Mouse (Mus musculus): Measurements from ENCODE around the gene Als2cl. TPM values are rescaled to one million over a fixed set of nuclear protein-coding genes. Genes with fewer than 3 reads are reported as not detected.

The Als2cl gene
- polyA plus RNA-seq (2012; rRNA removed), result 2.4 and 3.5 TPM in 2 replicates

DNA sequence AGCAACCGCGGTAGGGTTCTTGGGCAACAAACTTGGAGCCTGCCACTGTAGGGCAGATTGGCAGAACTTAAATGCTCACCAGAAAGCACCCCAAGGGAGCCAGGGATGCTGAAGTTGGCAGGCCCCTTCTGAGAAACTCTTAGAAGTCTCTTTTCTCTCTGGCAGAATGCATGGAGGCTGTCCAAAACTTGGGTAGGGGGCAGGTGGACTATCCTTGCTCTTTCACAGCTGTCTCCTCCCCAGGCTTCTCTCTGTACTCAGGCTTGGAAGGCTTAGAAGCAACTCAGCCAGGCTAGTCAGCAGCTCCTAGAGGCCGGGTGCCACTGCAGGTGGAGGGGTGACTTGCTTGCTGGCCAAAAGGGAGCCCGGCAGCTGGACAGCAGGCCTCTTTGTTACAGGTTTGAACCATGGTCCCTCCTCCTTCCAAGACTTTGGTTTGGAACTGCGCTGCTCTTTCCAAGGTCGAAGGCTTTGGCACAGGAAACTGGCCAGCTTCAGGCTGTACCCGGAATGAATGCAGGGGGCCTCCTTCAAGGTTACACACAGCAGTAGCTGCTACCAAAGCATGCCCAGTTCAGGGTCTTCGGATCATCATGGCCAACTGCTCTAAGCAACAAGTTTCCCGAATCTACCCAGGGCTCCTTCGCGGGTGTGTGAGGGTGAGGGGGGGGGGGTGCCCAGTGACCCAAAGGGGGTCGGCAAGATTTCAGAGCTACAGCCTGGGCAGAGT lies at the start of gene Als2cl:
Gene Als2cl (plus strand): TSS at position 680 of the 730 bp plus-strand sequence.

DNA sequence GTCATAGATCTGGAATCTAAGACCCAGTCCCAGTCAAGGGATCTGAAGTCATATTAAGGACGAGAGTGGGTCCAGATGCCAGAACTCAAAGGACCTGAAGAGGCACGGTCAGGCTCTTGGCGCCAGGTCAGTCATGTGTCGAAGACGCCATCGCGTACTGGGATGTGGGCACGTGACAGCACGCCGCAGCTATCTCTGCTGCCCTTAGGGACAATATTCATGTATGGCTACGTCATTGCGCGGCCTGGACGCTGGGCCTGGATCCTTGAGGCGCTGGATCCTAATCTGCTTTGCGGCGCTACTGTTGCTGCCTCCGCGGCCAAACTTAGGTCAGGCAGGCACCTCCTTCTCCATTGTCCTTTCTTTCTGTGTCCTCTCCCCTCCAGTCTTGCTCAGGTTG lies 45.3 kb upstream of the Als2cl start, which contains the start of gene Prss45:
Gene Prss45 (plus strand): TSS at position 178 of the 400 bp plus-strand sequence.

DNA sequence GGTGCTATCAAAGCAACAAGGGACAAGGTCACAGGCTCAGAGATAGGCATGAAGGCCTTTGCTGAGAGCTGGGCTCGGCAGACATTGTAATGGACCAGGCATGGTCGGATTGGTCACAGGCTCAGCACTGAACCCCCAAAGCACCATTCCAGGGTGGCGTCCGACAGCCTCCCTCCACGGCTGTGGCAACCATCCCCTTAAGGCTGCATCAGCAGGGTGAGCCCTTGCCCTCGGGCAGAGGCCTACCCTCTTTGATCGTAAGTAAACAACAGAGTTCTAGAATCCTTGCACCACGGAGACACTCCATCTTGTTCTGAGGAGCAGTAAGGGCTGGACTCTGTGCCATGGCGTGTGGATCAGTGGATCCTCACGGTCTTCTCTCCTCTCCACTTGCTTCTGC lies 35.5 kb upstream of the Als2cl start, which contains the start of gene Prss46:
Gene Prss46 (plus strand): TSS at position 301 of the 400 bp plus-strand sequence.

DNA sequence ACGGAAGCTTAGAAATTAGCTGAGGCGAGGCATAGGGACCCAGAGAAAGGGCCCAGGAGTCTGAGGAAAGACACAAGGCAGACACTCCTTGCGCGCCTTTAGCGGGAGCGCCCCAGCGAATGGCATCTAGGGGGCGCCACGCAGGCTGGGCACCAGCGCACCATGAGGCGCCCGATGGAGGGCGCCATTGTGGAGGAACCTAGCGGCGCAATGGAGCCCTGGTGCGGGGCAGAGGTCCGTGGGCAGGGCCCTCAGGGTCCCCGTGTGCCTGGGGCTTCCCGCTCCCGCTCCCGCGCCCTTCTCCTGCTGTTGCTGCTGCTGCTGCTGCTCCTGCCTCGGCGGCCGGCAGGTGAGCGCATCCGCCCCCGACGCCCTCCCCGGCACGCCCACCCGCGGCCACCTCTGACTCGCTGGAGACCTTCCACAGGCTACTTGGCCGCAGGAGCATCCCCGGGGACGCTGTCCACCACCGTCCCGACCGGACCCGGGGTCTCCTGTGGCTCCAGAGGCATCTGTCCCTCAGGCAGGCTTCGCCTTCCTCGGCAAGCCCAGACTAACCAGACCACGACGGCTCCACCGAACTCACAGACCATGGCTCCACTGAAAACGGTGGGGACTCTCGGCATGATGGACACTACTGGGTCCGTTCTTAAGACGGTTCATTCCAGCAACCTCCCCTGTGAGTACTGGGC lies 21.7 kb upstream of the Als2cl start, which contains the start of gene Prss50:
Gene Prss50 (plus strand): TSS at position 187 of the 692 bp plus-strand sequence.

DNA sequence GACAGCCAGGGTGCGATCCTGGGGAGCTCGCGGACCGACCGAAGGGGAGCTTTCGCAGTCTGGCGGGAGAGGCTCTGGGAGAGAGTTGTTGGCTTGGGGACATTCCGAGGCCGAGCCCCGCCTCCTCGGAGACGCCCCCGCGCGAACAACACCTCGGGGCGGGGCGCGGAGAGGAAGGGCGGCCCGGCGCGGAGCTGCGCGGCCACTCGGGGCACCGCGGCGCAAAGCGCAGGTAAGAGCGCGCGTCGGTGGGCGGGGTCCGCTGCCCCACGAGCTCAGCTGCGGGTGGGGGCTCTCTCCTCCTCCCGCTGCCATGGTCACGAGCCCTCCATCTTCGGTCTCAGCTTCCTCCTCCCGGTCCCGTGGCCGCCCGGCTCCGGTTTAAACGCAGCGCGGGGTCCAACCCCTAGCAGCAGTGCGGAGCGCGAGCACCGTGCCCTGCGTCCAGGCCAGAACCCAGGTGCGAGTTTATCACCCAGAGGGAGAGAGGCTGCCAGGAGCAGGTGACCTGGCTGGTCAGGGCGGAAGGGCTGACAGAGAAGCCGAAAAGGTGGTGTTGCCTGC lies 410 bp downstream of the Als2cl start, which contains the start of gene Tmie:
Gene Tmie (minus strand): TSS at position 116 of the 564 bp plus-strand sequence.

DNA sequence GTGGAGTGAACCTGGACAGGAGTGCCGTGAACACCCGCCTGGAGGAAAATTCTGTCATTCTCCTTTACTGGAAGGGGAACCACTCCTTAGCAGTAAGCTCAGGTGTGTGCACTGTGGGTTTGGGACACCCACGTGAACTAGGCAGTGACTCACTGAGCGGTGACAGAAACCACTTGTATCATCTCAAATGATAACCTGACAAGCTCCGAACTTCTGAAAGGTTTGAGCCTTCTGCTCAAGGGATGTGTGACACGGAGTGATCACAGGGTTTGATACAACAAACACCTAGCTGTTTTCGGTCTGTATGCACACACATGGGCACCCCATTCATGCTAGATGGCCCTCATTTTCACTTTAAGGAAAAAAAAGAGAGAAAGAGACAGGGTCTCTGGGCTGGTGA lies 37.1 kb downstream of the Als2cl start, which contains the start of gene Fam240a:
Gene Fam240a (minus strand): TSS at position 76 of the 400 bp plus-strand sequence.

DNA sequence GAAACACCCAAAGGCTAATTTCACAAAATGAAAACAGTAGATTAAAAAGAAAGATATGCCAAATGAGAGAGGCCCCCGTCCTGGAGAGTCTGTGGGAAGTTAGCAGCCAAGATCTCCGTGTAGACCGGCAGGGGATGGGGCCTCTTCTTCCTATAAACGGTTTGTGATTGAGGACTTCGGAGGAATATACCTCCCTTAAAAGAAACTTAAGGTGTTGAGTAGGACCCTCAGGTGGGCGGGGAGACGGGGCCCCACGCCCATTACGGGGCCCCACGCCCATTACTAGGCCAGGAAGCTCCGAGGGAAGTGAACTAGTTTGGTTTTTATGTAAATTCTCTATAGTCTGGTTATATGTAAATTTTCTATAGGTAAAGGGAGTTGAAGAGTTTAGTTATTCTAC lies 66.3 kb downstream of the Als2cl start, which contains the start of gene Tdgf1:
Gene Tdgf1 (minus strand): TSS at position 233 of the 400 bp plus-strand sequence.

Other genes with a start within 250 kb of the Als2cl start
- 3.5 and 3.9 TPM in 2 replicates for gene Nbeal2, start 225.7 kb upstream of the Als2cl start, polyA plus RNA-seq (2012; rRNA removed)
- 71.9 and 74.5 TPM in 2 replicates for gene Ccdc12, start 223.4 kb upstream of the Als2cl start, polyA plus RNA-seq (2012; rRNA removed)
- gene Myl3, start 138.0 kb upstream of the Als2cl start, polyA plus RNA-seq (2012; rRNA removed), result 0.06 and 1.3 TPM in 2 replicates
- 3.4 and 3.6 TPM in 2 replicates for gene Pth1r, start 132.7 kb upstream of the Als2cl start, polyA plus RNA-seq (2012; rRNA removed)
- gene Prss42, start 81.7 kb upstream of the Als2cl start, polyA plus RNA-seq (2012; rRNA removed), result 0.02 TPM in 1 of 2 replicates, not detected in the other
- gene Prss44, start 65.9 kb upstream of the Als2cl start, polyA plus RNA-seq (2012; rRNA removed), result not detected in 2 replicates
- gene Prss43, start 53.2 kb upstream of the Als2cl start, polyA plus RNA-seq (2012; rRNA removed), result not detected in 2 replicates
- not detected in 2 replicates for gene Prss45, start 45.3 kb upstream of the Als2cl start, polyA plus RNA-seq (2012; rRNA removed)
- not detected in 2 replicates for gene Prss46, start 35.4 kb upstream of the Als2cl start, polyA plus RNA-seq (2012; rRNA removed)
- gene Prss50, start 21.9 kb upstream of the Als2cl start, polyA plus RNA-seq (2012; rRNA removed), result 6.5 and 7.0 TPM in 2 replicates
- 0.88 and 1.3 TPM in 2 replicates for gene Tmie, start 243 bp downstream of the Als2cl start, polyA plus RNA-seq (2012; rRNA removed)
- not detected in 2 replicates for gene Fam240a, start 37.0 kb downstream of the Als2cl start, polyA plus RNA-seq (2012; rRNA removed)
- gene Tdgf1, start 66.3 kb downstream of the Als2cl start, polyA plus RNA-seq (2012; rRNA removed), result not detected in 2 replicates
- gene Lrrc2, start 71.7 kb downstream of the Als2cl start, polyA plus RNA-seq (2012; rRNA removed), result 0.08 and 0.21 TPM in 2 replicates
- 23.9 and 28.3 TPM in 2 replicates for gene Rtp3, start 110.7 kb downstream of the Als2cl start, polyA plus RNA-seq (2012; rRNA removed)
- 6.5 and 11.7 TPM in 2 replicates for gene Ltf, start 139.4 kb downstream of the Als2cl start, polyA plus RNA-seq (2012; rRNA removed)
- 7.4 and 10.1 TPM in 2 replicates for gene Ccrl2, start 177.6 kb downstream of the Als2cl start, polyA plus RNA-seq (2012; rRNA removed)
- gene Lrrfip2, start 237.7 kb downstream of the Als2cl start, polyA plus RNA-seq (2012; rRNA removed), result 15.5 and 16.3 TPM in 2 replicates